8 mouse cellular contexts compared by ENCODE assay signal in genomic region chr11:80577747-80578640, GRCm38 (mm10).
DNase-seq lines count a peak whose midpoint lies in the region; ATAC-seq and TF ChIP-seq lines count a peak whose summit lies in the region.
"Had no signal": no experiment of that assay in that cellular context is flagged by ENCODE, and none has a peak within 500 bp of the region (broad histone marks: within the 10 kb centered on the region; RNA-seq: fewer than 3 reads in every experiment).

No protein-coding gene starts in this region.

- 0 out of 2 replicates have a peak overlapping the region, but pooled peaks have one; percentile 8 for H3K4me3 ChIP-seq in forebrain, postnatal 0 days (ENCODE audit: low read depth, low read length)
- H3K4me3 ChIP-seq in kidney, embryonic 14.5 days (ENCODE audit: low read length) = no peak overlapping the region
- H3K4me3 ChIP-seq in limb, embryonic 12.5 days (replicated peaks) = no peak overlapping the region
- no peak overlapping the region for H3K4me3 ChIP-seq in neural tube, embryonic 11.5 days (ENCODE audit: low read depth, low read length)
- H3K4me3 ChIP-seq: erythroblast, embryonic 14.5 days had no signal

- H3K27me3 ChIP-seq in forebrain, postnatal 0 days (ENCODE audit: insufficient read depth, low read length) = no peaks in the 10 kb centered on the region
- no peaks in the 10 kb centered on the region; the same call in 1 of the 2 replicates for H3K27me3 ChIP-seq in kidney, embryonic 14.5 days (ENCODE audit: control insufficient read depth, insufficient read depth, low read length)
- H3K27me3 ChIP-seq in limb, embryonic 12.5 days = peaks cover 3% of the 10 kb centered on the region; the same call in 1 of the 2 replicates
- H3K27me3 ChIP-seq in neural tube, embryonic 11.5 days (ENCODE audit: control insufficient read depth, insufficient read depth, low read length) = peaks cover 18% of the 10 kb centered on the region

- H3K4me2 ChIP-seq in forebrain, postnatal 0 days (ENCODE audit: low read depth) = peak overlapping the region; percentile 38
- peak overlapping the region; percentile 25; the same call in 1 of the 2 replicates for H3K4me2 ChIP-seq in kidney, embryonic 14.5 days (replicated peaks; ENCODE audit: low read depth, low read length)
- H3K4me2 ChIP-seq in limb, embryonic 12.5 days = peak overlapping the region; percentile 32
- H3K4me2 ChIP-seq in neural tube, embryonic 11.5 days (ENCODE audit: low read depth) = peak overlapping the region; percentile 9

- DNase-seq in ZHBTc4 (ENCODE audit: low read depth, low spot score) = peak; percentile 58
- DNase-seq in cerebellum, adult 11-12 months = peak; percentile 86
- peak; percentile 96 for DNase-seq in forebrain, postnatal 0 days
- DNase-seq in neural tube, embryonic 11.5 days (ENCODE audit: low spot score) = peak; percentile 84
- DNase-seq in thymus, postnatal 25 days = no peak

- H3K4me1 ChIP-seq in forebrain, postnatal 0 days (ENCODE audit: insufficient read depth) = peaks cover 15% of the 10 kb centered on the region; the same call in 1 of the 2 replicates
- no peaks in the 10 kb centered on the region; the same call in 1 of the 2 replicates for H3K4me1 ChIP-seq in kidney, embryonic 14.5 days (ENCODE audit: control insufficient read depth, insufficient read depth, low read length)
- H3K4me1 ChIP-seq in limb, embryonic 12.5 days (replicated peaks) = peaks cover 7% of the 10 kb centered on the region
- H3K4me1 ChIP-seq in neural tube, embryonic 11.5 days (ENCODE audit: control insufficient read depth, insufficient read depth, low read length) = peaks cover 14% of the 10 kb centered on the region; the same call in 1 of the 2 replicates

- H3K9me3 ChIP-seq in forebrain, postnatal 0 days (ENCODE audit: low read length) = no peaks in the 10 kb centered on the region
- H3K9me3 ChIP-seq in kidney, embryonic 14.5 days (ENCODE audit: control insufficient read depth, low read length) = no peaks in the 10 kb centered on the region
- no peaks in the 10 kb centered on the region for H3K9me3 ChIP-seq in limb, embryonic 12.5 days
- H3K9me3 ChIP-seq in neural tube, embryonic 11.5 days (ENCODE audit: control insufficient read depth, low read length) = no peaks in the 10 kb centered on the region

- no peaks in the 10 kb centered on the region for H3K36me3 ChIP-seq in forebrain, postnatal 0 days (ENCODE audit: insufficient read depth)
- H3K36me3 ChIP-seq in kidney, embryonic 14.5 days (ENCODE audit: control insufficient read depth, insufficient read depth, low read length) = no peaks in the 10 kb centered on the region
- H3K36me3 ChIP-seq in limb, embryonic 12.5 days = no peaks in the 10 kb centered on the region
- no peaks in the 10 kb centered on the region for H3K36me3 ChIP-seq in neural tube, embryonic 11.5 days (ENCODE audit: control insufficient read depth, insufficient read depth, low read length)

- H3K9ac ChIP-seq in forebrain, postnatal 0 days = peak overlapping the region; percentile 38
- no peak overlapping the region for H3K9ac ChIP-seq in kidney, embryonic 14.5 days (ENCODE audit: low read depth, low read length)
- H3K9ac ChIP-seq in limb, embryonic 12.5 days (replicated peaks) = no peak overlapping the region
- no peak overlapping the region for H3K9ac ChIP-seq in neural tube, embryonic 11.5 days (ENCODE audit: low read length)

- no peak for TF ChIP-seq CTCF in forebrain, postnatal 0 days (IDR thresholded peaks at IDR 0.05; ENCODE audit: low read depth)

- peak overlapping the region; percentile 87 for H3K27ac ChIP-seq in forebrain, postnatal 0 days (ENCODE audit: low read depth, low read length)
- H3K27ac ChIP-seq in kidney, embryonic 14.5 days (ENCODE audit: low read depth, low read length) = no peak overlapping the region
- no peak overlapping the region for H3K27ac ChIP-seq in limb, embryonic 12.5 days
- peak overlapping the region; percentile 77 for H3K27ac ChIP-seq in neural tube, embryonic 11.5 days (ENCODE audit: low read depth, low read length)

- 6% methylated on average over 14 of the region's 14 CpGs for WGBS in forebrain, postnatal 0 days
- WGBS in kidney, embryonic 14.5 days = 20% methylated on average over 14 of the region's 14 CpGs
- WGBS in limb, embryonic 12.5 days = 24% methylated on average over 14 of the region's 14 CpGs
- 15% methylated on average over 14 of the region's 14 CpGs for WGBS in neural tube, embryonic 11.5 days

- ATAC-seq in forebrain, postnatal 0 days = peak; percentile 98
- ATAC-seq in kidney, embryonic 14.5 days (ENCODE audit: low FRiP score, low TSS enrichment) = peak; percentile 79; the same call in 1 of the 2 replicates
- ATAC-seq in limb, embryonic 12.5 days (ENCODE audit: insufficient number of reproducible peaks, insufficient read depth, low FRiP score, low TSS enrichment, low read depth) = no peak
- peak; percentile 99 for ATAC-seq in neural tube, embryonic 11.5 days (ENCODE audit: insufficient read depth, low FRiP score, low TSS enrichment)

Comparison
In these comparisons a context has a peak if more than half of its experiments do, and no peak if none do; other contexts are left out.
1. H3K27ac ChIP-seq: peak in forebrain, postnatal 0 days (single experiment) and neural tube, embryonic 11.5 days (single experiment); none in kidney, embryonic 14.5 days (single experiment) and limb, embryonic 12.5 days (single experiment).
2. Peak in every context shown above with its lines, with median percentiles within 50 percentile points of each other: H3K4me2 ChIP-seq.